Mouse (Mus musculus): Measurements from ENCODE around the gene Gm10382.

DNA sequence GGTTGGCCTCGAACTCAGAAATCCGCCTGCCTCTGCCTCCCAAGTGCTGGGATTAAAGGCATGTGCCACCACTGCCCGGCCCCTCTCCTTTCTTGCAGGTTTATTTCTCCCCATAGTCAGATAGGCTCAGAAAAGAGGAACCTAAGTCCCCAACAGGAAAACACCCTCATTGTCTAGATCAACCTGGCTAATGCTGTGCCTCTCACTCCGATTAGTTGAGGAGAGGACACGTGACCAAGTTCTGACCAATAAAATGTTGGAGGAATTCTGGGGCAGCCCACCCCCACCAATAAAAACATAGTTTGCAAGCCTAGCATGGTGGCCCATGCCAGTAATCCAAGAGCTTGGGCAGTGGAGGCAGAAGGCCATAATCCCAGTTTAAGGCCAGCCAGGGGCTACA lies 37.2 kb upstream of the Gm10382 start:
- TF ChIP-seq FLI1 (IDR thresholded peaks at IDR 0.05; ENCODE audit: low read length) (no peak), GATA1 (IDR thresholded peaks at IDR 0.05; ENCODE audit: borderline replicate concordance, low read length) (no peak)
